Mouse (Mus musculus) left cerebral cortex, postnatal 14 days (tissue): ENCODE data around the gene Brpf3. TPM values are rescaled to one million over a fixed set of nuclear protein-coding genes. Genes with fewer than 3 reads are reported as not detected.
"Not testable (repeated sequence)": the region's sequence is repeated elsewhere in the genome, so short reads cannot be mapped to it uniquely, and the experiment has no call there.

Source experiments
- DNase-seq, 2 experiments: peaks; one replicate each; pipeline ENCODE4 v3.0.0; 2021 to 2022; ENCODE audit warnings: low spot score in 2 of 2, mixed read lengths in 1 of 2
- intact Hi-C: fragments of 180-260 bp; cut with DNase I; formaldehyde crosslinking; loops from one replicate; pipeline ENCODE4 v1.15.1; 2025
- long read RNA-seq, 2 experiments: library from polyadenylated mRNA; stranded (forward); transcript quantifications; one replicate each; pipeline ENCODE4 v2.0.0; 2021
- total RNA-seq, 2 experiments: library from RNA; stranded (reverse); gene quantifications; 2 replicates each; pipeline ENCODE4 v1.2.3; 2021

The Brpf3 gene
- 10 to 100 TPM; 43.4 to 49.6 TPM for total RNA-seq
- long read RNA-seq, experiment 1, full-length matches to known transcripts = 3 of 13 reads
- long read RNA-seq, experiment 1, partial matches to known transcripts = 7 of 13 reads
- long read RNA-seq, experiment 1, other reads (novel, unspliced or antisense) = 3 of 13 reads
- long read RNA-seq, experiment 2, partial matches to known transcripts = 4 of 7 reads
- long read RNA-seq, experiment 2, other reads (novel, unspliced or antisense) = 3 of 7 reads

DNA sequence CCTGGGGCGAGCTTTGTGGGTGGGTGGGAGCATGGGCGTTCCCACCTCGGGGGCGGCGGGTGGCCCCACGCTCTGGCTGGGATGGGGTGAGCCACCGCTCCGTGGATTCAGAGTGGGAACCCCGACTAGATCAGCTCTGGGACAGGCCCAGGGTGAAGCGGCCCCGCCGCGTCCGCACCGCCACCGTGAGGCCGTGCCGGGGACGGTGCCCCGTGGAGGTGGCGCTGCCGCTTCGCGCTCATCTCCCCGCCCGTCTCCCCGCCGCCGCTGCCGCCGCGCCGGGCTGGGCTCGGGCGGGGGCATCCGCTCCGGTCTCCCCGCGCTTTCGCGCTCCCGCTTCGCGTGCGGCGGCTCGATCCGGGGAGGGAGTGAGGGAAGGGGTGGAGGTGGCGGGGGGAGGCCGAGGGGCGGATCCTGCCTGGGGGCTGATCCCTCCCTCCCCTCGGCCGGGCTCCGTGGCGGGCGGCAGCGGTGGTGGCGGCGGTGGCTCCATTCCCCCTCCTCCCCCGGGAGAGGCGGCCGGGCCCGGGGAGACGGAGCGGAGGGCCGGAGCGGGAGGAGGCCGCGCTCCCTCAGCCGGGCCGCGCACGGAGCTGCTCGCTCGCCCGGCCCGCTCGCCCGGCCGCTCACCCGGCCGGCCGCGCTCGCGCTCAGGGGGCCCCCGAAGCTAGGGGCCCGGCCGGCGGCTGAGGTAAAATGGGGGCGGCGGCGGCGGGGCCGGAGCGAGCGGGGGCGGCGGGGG lies at the start of gene Brpf3:
Gene Brpf3 (plus strand): TSS at position 420 of the 742 bp plus-strand sequence.
- peak; percentile 42 to 73 for DNase-seq
- intact Hi-C loops = loop anchor here (2.0 kb wide), 1 partner anchor 110 kb away; the partner anchor contains the start of genes Mapk14 and Slc26a8

DNA sequence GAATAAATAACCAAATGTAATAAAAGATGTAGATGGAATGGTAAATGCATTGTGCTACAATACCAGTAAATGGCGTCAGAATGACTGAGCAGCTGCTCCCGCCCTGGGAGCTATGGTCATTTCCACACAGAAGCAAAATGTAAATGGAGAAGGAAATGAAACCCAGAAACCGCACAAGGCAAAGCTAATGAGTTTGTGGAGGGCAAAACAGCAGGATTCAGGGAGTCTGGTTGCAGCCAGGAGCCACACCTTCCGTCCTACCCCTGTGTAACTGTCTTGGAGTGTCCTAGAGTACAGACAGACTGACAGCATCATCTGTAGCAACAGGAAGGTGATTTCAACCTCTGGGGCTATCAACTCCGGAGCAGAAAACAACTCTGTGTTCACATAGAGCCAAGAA lies 44.4 kb upstream of the Brpf3 start:
- DNase-seq = no peak
- intact Hi-C loops = no loop called here

DNA sequence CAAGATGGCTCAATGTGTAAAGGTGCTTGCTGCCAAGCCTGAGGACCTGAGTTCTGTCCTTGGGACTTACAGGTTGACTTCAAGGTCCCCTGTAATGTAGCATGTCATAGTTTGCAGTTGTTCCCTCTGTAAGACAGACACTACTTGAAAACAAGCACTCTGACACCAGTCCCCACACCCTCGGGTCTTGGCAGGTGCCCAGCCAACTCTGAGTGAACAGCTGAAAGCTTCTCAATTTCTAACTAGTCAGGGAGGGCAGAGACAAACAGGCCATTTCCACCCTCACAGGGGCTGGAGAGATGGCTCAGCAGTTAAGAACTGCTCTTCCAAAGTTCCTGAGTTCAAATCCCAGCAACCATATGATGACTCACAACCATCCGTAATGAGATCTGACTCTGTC lies 43.4 kb upstream of the Brpf3 start:
- DNase-seq = no peak
- intact Hi-C loops = no loop called here

DNA sequence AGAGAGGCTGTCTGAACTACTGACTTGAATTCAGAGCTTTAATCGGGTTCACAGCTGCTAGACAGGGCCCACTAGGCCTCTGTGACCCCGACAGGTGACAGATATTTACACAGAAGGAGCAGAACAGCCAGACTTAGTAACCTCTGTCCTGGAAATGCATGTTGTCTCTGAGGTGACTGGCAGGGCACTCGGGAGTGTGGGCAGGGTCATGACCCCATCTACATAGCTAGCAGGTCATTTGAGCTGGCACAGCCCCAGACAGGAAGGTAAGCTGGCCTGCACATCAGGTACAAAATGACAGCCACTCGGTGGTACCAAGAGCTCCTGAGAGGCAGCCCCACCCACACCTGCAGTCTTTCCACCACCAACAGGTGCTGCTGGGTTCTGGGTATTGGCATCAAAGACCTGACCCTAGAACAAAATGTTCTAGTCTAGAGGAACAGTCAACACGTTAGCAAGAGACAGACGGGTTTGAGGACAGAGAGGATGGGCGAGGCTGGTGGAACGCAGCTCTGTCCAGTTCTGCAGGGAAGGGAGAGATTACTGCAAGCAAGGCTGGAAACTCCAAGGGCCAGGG lies 40.1 kb upstream of the Brpf3 start:
- intact Hi-C loops = loop anchor here (5.0 kb wide), 1 partner anchor 166 kb away; no protein-coding TSS in a partner anchor
- no peak for DNase-seq

DNA sequence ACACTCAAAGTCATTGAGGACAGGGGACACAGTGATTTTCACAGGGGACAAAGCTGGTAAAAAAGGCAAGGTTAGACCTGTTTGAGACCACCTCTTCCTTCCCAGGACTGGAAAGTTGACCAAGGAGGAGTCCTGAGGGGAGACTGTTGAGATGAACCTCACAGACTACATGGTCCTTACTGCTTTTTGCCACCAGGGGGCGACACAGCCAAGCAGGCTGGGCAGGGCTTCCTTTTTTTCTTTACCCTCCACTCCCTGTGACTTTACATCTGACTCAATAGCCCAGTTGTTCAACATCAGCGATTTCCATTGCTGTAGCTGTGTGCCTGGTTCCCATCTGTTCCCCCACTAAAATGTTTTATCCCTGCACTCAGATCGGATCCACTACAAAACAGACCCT lies 39.0 kb upstream of the Brpf3 start:
- intact Hi-C loops = loop anchor here (5.0 kb wide), 1 partner anchor 165 kb away; no protein-coding TSS in a partner anchor
- DNase-seq = peak; percentile 55 to 76

DNA sequence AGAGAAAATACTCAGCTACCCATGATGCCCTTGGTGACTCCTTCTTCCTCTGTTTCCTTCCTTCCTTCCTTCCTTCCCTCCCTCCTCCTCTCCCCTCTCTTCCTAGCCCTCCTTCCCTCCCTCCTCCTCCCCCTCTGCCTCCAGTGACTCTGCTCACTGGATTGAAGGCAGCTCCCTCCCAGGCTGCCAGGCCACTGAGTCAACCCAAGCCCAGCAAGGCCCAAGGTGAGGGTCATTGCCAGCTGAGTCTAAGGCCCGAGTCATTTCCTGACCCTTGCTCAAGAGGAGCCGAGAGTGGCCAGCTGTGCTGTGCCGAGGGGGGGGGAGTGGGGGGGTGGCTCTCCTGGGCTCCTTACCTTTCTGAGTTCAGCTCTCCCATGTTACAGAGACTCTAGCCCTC lies 34.7 kb upstream of the Brpf3 start:
- no peak for DNase-seq
- intact Hi-C loops = no loop called here

DNA sequence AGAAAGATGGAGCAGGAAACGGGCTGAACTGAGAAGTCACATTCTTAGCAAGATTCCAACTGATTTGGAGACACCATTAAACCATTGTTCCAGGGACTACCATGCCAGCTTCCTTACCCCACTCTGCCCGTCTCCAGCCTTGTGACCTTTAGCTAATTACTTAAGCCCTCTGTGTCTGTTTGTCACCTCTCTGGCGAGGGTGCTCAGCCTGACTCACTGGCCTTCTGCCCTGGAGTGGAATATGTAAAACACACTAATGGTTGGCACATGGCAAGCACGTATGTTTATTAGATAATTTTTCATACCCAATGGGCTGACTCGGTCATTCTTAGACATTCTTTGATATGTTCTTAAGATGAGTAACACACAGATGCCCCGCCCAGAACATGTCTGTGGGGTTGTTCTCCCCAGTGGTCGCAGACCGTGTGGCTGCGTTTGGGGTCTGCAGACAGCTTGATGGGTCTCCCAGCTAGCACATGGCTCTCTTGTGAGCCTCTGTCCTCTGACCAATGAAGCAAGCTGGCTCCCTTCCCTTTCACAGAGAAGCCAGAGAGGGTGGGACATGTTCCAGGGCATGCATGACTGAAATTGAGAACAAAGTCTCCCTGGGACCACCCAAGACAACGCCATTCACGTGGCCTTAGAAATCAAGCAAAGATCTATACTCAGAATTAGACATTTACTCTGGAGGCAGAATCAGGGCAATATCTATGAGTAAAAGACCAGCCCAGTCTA lies 33.9 kb upstream of the Brpf3 start:
- intact Hi-C loops = no loop called here
- DNase-seq = no peak

DNA sequence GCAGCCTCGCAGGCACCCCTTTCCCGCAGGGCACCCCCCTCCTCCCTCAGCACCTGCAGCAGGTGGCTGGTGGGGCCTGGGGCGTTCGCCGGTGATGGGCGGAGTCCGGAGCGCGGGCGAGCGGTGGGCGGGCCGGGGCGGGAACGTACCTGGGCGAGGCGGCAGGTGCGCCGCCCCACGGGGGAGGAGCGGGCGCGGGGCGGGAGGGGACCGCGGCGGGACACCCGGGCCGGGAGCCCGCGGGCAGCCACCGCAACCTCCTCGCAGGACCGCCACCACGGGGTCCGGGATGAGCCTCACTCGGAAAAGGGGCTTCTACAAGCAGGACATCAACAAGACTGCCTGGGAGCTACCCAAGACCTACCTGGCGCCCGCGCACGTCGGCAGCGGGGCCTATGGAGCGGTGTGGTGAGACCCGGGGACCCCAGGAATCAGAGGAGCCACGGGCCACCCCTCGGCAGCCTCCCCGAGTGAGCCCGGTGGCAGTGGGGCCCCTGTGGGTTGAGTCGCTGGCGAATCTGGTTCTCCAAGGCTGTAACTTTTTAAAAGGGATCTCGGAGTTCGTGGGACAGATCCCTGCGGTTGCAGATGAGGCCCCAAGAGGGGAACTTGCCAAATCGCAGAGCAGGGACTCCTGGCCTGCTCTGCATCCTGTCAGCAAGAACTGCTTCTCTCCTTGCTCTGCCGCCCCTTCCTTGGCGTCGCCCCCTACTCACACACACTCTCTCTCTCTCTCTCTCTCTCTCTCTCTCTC lies 31.6 kb upstream of the Brpf3 start, which contains the start of gene Mapk13:
Gene Mapk13 (plus strand): TSS at position 177 of the 754 bp plus-strand sequence.
- DNase-seq = no peak
- intact Hi-C loops = no loop called here

DNA sequence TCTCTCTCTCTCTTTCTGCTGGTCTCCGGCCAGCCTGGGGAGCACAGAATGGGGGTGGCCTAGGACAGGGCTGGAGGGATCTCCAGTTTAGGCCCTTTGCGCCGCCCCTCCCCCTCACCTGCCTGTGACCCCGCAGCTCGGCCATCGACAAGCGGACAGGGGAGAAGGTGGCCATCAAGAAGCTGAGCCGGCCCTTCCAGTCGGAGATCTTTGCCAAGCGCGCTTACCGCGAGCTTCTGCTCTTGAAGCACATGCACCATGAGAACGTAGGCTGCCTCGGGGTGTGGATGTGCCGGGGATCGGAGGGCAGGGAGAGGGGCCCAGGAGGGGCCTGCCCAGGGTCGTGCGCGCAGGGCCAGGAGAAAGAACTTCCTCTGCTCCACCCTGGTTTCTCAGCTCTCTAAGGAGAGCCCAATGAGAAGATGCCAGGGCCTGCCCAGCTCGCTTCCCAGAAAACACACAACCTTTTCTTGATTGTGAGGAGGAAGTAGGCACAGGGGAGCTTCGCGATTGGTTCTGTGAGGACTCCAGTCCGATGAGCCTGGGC lies 30.9 kb upstream of the Brpf3 start:
- intact Hi-C loops = no loop called here
- no peak for DNase-seq

DNA sequence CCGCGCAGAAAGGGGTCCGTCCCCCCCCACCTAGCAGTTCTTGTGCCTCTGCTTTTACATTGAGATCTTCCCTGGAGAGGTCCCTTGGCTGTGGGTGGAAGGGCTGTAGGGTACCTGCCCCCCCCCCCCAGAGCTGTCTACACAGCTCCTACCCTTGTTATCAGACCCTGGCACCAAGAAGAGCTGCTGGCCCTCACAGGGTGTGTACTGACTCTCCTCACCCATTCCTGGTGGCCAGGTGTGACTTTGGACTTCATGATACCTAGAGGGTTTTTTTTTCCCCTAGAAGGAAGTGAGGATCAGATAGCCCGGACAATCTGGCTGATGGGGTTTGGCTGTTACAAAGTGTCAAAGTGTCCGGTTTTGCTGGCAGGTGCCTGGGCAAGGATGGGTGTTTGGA lies 29.6 kb upstream of the Brpf3 start:
- intact Hi-C loops = no loop called here

DNA sequence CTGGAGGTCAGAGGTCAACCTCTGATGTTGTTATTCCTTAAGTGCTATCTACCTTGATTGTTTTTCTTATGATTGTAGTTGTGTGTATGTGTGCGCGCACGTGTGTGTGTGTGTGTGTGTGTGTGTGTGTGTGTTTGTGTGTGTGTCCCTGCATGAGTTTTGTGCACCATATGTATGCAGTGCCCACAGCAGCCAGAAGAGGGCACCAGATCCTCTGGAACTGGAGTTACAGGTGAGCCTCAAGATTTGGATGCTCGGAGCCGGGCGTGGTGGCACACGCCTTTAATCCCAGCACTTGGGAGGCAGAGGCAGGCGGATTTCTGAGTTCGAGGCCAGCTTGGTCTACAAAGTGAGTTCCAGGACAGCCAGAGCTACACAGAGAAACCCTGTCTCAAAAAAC lies 26.6 kb upstream of the Brpf3 start:
- DNase-seq, intact Hi-C loops: not testable (repeated sequence)

More for the DNA sequence above, 29.6 kb upstream of the Brpf3 start:
- DNase-seq = no peak

DNA sequence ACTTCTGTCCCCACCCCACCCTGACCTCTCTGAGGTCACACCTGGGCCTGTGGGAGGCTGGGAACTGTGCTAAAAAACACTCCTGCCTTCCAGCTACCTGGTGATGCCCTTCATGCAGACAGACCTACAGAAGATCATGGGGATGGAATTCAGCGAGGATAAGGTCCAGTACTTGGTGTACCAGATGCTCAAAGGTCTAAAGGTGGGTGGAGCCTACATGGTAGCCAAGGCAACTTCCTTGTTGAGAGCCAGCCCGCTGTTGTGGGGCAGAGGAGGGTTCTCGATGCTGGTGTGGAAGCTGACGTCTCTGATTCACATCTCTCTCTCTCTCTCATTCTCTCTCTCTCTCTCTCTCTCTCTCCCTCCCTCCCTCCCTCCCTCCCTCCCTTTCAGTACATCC lies 25.7 kb upstream of the Brpf3 start:
- no peak for DNase-seq
- intact Hi-C loops = no loop called here

DNA sequence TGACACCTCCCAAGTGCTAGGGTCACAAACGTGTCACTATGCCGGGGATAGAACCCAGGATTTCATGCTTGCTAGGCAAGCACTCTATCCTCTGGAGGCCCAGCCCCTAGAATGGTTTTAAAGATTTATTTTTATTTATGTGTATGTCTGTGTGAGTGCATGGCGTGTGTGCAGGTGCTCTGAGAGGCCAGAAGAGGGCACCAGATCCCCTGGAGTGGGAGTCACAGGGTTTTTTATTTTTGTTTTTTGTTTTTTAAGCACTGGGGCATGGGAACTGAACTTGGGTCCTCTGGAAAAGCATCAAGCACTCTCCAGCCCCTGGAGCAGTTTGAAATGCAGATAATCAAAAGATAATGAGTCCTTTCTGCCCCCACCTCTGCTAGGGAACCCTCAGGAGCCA lies 24.1 kb upstream of the Brpf3 start:
- intact Hi-C loops = no loop called here
- DNase-seq = no peak

DNA sequence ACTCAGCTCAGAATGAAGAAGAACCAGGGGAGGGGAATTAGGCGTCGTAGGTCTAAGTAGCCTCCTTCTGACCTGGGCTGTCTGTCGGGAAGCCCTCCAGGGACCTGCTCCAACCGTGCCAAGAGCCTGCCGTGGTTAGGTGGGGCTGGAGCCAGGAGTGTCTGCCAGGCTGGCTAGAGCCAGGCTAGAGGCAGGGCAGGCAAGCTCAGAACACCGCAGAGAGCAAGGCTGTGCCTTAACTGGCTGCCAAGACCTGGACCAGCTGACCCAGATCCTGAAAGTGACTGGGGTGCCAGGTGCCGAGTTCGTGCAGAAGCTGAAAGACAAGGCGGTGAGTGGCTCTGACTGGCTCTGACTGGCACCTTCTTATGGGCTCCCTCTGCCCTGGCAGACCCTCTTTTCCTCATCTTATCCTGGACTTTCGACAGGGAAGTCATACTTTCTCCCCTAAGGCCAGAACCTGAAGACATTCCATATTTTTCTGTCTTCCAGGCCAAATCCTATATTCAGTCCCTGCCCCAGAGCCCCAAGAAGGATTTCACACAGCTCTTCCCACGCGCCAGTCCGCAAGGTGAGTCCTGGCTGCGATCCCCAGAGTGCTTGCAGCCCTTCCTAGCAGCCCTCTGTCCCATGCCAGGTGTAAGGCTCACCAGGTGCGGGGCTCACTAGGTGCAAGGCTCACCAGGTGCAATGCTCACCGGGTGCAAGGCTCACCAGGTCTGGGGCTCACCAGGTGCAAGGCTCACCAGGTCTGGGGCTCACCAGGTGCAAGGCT lies 23.5 kb upstream of the Brpf3 start:
- DNase-seq = peak; percentile 15 to 19
- intact Hi-C loops = no loop called here

DNA sequence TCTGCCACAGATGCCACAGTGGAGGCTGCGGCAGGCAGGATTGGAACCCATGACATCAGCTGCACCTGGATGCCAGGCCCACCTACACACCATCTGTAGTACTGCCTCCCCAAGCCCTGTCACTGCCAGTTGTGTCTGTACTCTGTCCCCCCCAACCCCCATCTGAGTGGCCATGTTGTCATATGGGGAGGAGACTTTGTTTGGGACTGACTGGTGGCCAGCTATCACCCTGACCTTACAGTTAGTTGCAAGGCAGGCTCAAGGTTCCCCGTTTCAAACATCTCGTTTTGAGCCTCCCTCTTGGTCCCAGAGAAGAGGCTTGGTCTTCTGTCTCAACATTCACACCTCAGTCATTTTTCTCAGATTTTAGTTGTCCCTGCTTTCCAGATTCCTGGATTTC lies 21.2 kb upstream of the Brpf3 start:
- intact Hi-C loops = no loop called here
- DNase-seq = no peak

DNA sequence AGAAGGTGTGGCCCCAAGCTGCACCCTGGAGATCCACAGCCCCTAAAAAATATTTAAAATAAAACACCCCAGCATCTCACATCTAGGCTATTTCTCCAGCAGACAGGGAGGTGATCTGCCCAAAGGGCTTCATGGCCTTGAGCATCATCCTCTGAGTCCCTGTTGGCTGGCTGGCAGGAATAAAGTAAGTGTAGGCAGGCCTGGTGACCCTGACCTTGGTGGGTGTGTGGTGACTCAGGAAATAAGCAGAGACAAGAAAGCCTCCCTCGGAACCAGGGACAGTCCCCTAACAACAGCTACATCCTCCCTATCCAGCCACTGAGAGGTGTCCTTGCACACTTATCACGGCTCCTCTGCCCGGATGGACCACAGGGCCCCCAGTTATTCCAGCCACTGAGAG lies 20.1 kb upstream of the Brpf3 start:
- intact Hi-C loops = no loop called here
- no peak for DNase-seq

DNA sequence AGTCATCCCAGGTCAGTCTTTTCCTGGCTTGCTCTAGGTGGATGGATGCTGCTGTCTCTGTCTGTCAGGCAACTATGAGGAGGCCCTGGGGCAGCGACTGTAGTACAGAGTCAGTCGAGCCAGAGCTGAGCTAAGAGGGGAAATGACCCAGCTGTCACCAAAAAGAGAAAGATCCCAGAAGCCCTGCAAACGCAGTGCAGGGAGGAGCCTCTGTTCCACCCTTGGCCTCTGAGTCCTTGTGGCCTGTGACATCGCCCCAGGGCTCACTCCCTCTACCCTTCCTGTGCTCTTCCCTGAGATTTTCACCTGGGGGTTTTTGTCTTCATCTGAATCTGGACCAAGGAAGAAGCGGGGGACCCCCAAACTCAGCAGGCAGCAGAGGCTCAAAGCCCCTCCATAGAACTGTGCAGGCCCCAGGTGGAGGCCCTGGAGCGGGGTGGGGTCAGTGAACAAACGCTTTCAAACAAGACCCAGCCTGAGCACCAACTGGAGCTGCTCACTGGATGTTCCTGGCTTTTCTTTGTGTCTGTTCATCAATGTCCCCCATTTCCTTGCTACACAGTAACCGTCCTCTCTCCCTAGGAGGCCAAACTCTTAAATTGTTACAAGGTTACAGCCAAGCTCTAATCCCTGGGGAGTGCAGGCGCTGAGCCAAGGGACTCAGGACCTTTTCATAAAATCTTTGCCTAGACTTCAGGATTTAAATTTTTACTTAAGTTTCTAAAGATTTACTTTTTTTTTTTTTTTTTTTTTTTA lies 19.4 kb upstream of the Brpf3 start:
- DNase-seq = no peak
- intact Hi-C loops = no loop called here

DNA sequence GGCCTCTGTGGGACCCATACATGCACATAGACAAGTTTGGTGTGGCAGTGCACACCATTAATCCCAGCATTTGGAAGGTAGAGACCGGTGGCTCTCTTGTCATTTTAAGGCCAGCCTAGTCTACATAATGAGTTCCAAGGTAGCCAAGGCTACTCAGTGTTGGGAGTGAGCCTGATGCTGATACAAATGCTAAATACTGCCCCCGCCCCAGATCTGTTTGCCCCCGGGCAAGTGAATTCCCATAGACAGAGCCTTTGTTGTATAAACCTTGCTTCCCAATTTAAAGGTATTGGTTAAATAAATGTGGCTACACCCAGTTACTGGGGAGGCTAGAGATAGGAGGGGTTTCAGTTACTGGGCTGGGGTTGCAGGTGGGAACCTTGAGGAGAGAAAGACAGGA lies 15.9 kb upstream of the Brpf3 start:
- intact Hi-C loops = no loop called here

More for the DNA sequence above, 15.9 kb upstream of the Brpf3 start:
- DNase-seq = no peak
